Mouse (Mus musculus) embryonic fibroblast, embryonic 13.5 days (primary cell): ENCODE results near the gene Ptgr1. TPM values are rescaled to one million over a fixed set of nuclear protein-coding genes. Genes with fewer than 3 reads are reported as not detected.
A peak's percentile ranks its signal among the peaks of the same experiment; 100 is the strongest.

Experiments
- H3K27ac ChIP-seq: 2 replicates; pipeline ENCODE4 v1.5.1; 2012; ENCODE audit warnings: low read length, control low read depth, inconsistent platforms; ENCODE audit not compliant: insufficient read depth
- H3K4me1 ChIP-seq: 2 replicates; pipeline ENCODE4 v1.6.1; 2011; ENCODE audit warnings: low read length; ENCODE audit not compliant: control insufficient read depth, insufficient read depth
- H3K4me3 ChIP-seq: 2 replicates; pipeline ENCODE4 v1.5.1; 2011; ENCODE audit warnings: mild to moderate bottlenecking, control low read depth, low read length; ENCODE audit not compliant: insufficient read depth
- CTCF ChIP-seq: IDR thresholded peaks from 2 replicates; pipeline ENCODE4 v1.5.1; 2011; ENCODE audit warnings: mild to moderate bottlenecking, control low read depth, low read length, moderate library complexity, borderline replicate concordance; ENCODE audit not compliant: insufficient read depth
- POLR2A ChIP-seq: IDR thresholded peaks from 2 replicates; pipeline ENCODE4 v1.6.1; 2011; ENCODE audit warnings: low read depth, mild to moderate bottlenecking, control low read depth, low read length, moderate library complexity
- polyA plus RNA-seq: library from polyadenylated mRNA; stranded (reverse); fragments of >200 nt; gene quantifications from 2 replicates; pipeline ENCODE4 v1.2.4, GENCODE M21; 2011; ENCODE audit warnings: low read depth; ENCODE audit not compliant: missing spikeins, insufficient read length

The Ptgr1 gene
- polyA plus RNA-seq, 1 experiment, result 21.6 TPM

GRCm38 (mm10) chr4:59006211-59006610 lies 19.3 kb upstream of the Ptgr1 start:
- no peak overlapping the region for H3K27ac ChIP-seq

DNA sequence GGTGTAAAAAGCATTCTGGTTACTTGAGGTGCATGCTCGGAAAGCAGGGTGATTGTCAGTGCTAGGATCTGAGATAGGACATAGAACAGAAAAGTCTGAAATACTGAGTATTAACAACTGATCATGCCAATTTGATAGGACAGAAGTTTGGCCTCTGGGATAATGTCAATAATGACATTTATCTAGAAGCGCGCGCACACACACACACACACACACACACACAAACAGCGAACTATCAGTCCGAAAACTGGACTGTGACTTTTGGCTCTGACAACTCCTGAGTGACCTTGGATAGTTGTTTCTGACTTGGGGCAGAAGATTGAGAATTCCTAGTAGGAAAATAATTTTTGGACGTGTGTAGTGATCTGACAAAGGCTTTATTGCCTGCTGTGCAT lies 16.9 kb upstream of the Ptgr1 start:
- Histone ChIP-seq H3K4me1 (peaks cover 13% of the 10 kb centered on the region), H3K4me3 (peak overlapping the region; percentile 85), H3K27ac (no peak overlapping the region)
- TF ChIP-seq CTCF (no peak), POLR2A (no peak)

More at GRCm38 (mm10) chr4:59006211-59006610, 19.3 kb upstream of the Ptgr1 start:
- Histone ChIP-seq H3K4me1 (peaks cover 13% of the 10 kb centered on the region), H3K4me3 (no peak overlapping the region)
- TF ChIP-seq CTCF, result no peak
- TF ChIP-seq POLR2A, result no peak

GRCm38 (mm10) chr4:59002948-59003805 lies 16.3 kb upstream of the Ptgr1 start, which contains the start of gene Gm20503:
Gm20503 (plus strand) TSS chr4:59003210.
- peak within 1 kb of the TSS; percentile 24 for H3K27ac ChIP-seq
- H3K4me3 ChIP-seq, result peak within 1 kb of the TSS; percentile 85
- peaks cover 10% of the 10 kb centered on the region for H3K4me1 ChIP-seq
- TF ChIP-seq CTCF (no peak), POLR2A (peak; percentile 86)

DNA sequence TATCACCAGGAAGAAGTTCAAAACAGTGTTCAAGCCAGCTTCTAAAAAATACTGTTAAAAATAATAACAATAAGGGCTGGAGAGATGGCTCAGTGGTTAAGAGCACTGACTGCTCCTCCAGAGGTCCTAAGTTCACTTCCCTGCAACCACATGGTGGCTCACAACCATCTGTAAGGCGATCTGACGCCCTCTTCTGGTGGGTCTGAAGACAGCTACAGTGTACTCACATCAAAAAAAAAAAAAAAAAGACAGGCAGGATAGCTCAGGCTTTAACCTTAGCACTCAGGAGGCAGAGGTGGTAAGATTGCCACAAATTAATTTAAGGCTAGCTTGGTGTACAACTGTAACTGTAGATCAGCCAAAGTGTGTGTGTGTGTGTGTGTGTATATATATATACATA lies 13.7 kb upstream of the Ptgr1 start:
- Histone ChIP-seq H3K27ac (no peak overlapping the region), H3K4me1 (no peaks in the 10 kb centered on the region), H3K4me3 (no peak overlapping the region)
- TF ChIP-seq POLR2A (no peak), CTCF (peak; percentile 30; the same call in 1 of the 2 replicates)

DNA sequence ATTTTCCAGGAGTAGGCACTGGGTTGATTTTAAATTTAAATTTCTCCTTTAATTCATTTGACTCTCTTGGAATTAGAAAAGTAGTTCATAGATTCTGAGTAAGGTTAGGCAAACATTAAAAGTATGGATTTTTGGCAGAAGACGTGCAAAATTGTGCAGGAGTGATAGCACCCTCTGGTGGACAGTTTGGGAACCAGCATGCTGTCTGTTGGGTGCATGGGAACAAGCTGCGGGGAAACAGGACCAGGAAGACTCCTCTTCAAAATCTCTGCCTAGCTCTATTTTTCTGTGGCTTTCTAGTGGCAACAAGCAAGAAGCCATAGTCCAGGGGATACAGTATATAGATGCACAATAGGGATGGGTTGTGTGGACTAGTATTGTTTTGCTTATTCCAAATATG lies 12.8 kb upstream of the Ptgr1 start:
- no peak overlapping the region for H3K4me3 ChIP-seq
- no peak overlapping the region for H3K27ac ChIP-seq
- H3K4me1 ChIP-seq, result no peaks in the 10 kb centered on the region
- TF ChIP-seq POLR2A, result no peak
- peak; percentile 75 for TF ChIP-seq CTCF

DNA sequence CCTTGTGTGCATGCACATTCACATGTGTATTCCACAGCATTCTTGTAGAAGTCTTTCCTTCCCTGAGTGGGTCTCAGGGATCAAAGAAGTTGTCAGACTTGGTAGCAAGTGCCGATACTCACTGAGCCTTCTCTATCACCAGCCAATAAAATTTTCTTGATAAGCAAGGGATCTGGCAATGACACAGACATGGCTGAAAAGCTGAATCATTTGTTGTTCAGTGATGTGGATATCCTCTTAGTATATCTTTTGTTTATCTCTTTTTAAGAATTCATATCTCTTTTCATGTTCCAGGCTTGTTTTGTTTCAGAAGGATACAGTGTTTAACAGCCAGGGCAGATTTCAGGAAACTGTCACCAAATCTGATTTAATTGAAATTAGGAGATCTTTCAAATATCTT lies 11.8 kb upstream of the Ptgr1 start:
- no peak for TF ChIP-seq POLR2A
- no peak for TF ChIP-seq CTCF
- Histone ChIP-seq H3K27ac (no peak overlapping the region), H3K4me1 (no peaks in the 10 kb centered on the region), H3K4me3 (no peak overlapping the region)

DNA sequence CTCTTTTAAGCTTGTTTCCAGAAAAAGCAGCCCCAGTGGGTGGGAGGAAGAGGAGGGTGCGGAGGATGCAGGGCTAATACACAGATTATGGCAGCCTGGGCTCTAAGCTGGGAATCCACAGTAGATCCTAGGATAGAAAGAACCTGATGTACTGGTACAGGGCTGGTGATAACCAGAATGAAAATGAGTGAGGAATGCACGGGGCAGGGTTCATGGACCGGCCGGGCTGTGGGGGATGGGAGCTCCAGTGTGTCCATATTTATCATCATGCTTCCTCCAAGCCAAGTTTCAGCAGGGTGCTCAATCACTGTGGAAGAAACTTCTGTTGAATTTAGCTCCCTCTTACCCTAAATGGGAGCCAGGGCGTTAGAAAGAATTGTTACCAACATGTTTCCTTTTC lies 10.2 kb upstream of the Ptgr1 start:
- no peak overlapping the region for H3K27ac ChIP-seq
- TF ChIP-seq POLR2A (no peak), CTCF (no peak)
- H3K4me1 ChIP-seq, result no peaks in the 10 kb centered on the region
- H3K4me3 ChIP-seq, result no peak overlapping the region

DNA sequence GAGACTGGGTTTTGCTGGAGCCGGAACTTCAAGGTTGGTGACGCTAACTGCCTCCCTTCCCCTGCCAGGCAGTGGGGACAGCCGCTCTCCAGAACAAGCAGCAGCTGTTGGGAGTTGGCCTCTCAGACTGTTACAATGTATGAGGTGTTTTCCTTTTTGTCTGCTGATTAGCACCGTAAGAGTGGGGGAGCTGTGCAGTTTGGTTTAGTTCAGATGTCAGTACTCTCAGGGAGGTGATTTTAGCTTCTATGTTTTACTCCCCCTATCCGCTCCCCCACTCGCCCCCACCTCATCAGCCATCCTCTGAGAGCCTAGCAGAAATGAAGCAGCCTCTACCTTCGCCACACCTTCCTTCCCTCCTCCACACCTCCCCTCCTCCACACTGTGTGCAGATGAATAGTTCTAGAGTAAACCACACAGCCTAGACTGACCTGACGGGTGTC lies 8.4 kb upstream of the Ptgr1 start:
- H3K27ac ChIP-seq, result no peak overlapping the region
- no peak overlapping the region for H3K4me3 ChIP-seq
- TF ChIP-seq CTCF, result no peak
- no peak for TF ChIP-seq POLR2A
- no peaks in the 10 kb centered on the region for H3K4me1 ChIP-seq

DNA sequence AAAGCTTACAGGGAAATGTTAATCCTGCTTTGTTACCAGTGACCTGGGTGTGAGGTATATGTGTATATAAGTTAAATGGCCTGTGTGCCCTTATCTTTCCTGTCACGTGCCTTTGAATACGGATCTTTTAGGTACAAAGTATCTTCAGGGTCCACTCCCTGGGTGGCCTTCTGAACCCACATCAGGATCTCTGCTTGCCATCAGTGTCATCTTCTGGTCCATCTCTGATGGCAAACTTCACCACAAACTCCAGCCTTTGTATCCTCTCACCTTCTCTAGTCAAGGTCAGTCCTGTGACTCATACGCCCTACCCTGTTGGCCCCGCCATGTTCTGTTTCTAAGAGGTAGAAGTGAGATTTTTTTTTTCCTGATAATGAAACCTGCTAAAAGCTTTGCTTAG lies 7.8 kb upstream of the Ptgr1 start, which contains the start of gene Dnajc25:
Gene Dnajc25, plus strand, starts transcription at position 301 of the 400 bp plus-strand sequence.
- H3K4me3 ChIP-seq, result no peak within 1 kb of the TSS
- TF ChIP-seq CTCF (no peak), POLR2A (no peak)
- no peak within 1 kb of the TSS for H3K27ac ChIP-seq
- H3K4me1 ChIP-seq, result no peaks in the 10 kb centered on the region

GRCm38 (mm10) chr4:58992195-58992594 lies 5.3 kb upstream of the Ptgr1 start:
- Histone ChIP-seq H3K4me3 (no peak overlapping the region), H3K27ac (no peak overlapping the region), H3K4me1 (no peaks in the 10 kb centered on the region)
- TF ChIP-seq POLR2A, result no peak
- TF ChIP-seq CTCF, result no peak
